Mouse (Mus musculus) neutrophil, adult 65 days (primary cell): Measurements from ENCODE around the gene Snx15. TPM values are rescaled to one million over a fixed set of nuclear protein-coding genes. Genes with fewer than 3 reads are reported as not detected.

Experiments
- total RNA-seq: library from RNA; stranded (reverse); gene quantifications from 2 replicates; pipeline ENCODE4 v1.2.4, GENCODE M21; 2023

Snx15 gene
- 14.9 and 15.0 TPM in 2 replicates for total RNA-seq

GRCm38 (mm10) chr19:6127760-6128341, at the start of gene Snx15:
Gene Snx15, minus strand, starts transcription at chr19:6128304.

GRCm38 (mm10) chr19:6141394-6141749, 13.3 kb upstream of the Snx15 start, which contains the start of gene Arl2:
Gene Arl2, minus strand, starts transcription at chr19:6141548.

GRCm38 (mm10) chr19:6140678-6141393, 12.7 kb upstream of the Snx15 start, which contains the start of gene Batf2:
Gene Batf2, plus strand, starts transcription at chr19:6140983.

GRCm38 (mm10) chr19:6117986-6118676, 10.0 kb downstream of the Snx15 start, which contains the start of gene Sac3d1:
Gene Sac3d1, minus strand, starts transcription at chr19:6118650.

GRCm38 (mm10) chr19:6105586-6105985, 22.5 kb downstream of the Snx15 start, which contains the start of gene Naaladl1:
Gene Naaladl1, plus strand, starts transcription at chr19:6105782.

GRCm38 (mm10) chr19:6094119-6094518, 34.0 kb downstream of the Snx15 start, which contains the start of gene AC131692.1:
Gene AC131692.1, plus strand, starts transcription at chr19:6094419.

GRCm38 (mm10) chr19:6084478-6085248, 43.4 kb downstream of the Snx15 start, which contains the start of the genes Zfpl1 and Cdca5:
Gene Zfpl1, minus strand, starts transcription at chr19:6084956.
Gene Cdca5, plus strand, starts transcription at chr19:6084983.

GRCm38 (mm10) chr19:6082156-6082555, 45.9 kb downstream of the Snx15 start, which contains the start of gene Gm28374:
Gene Gm28374, minus strand, starts transcription at chr19:6082256.

GRCm38 (mm10) chr19:6079983-6080480, 48.1 kb downstream of the Snx15 start, which contains the start of gene Tmem262:
Gene Tmem262, plus strand, starts transcription at chr19:6080033.

GRCm38 (mm10) chr19:6076564-6077393, 51.3 kb downstream of the Snx15 start, which contains the start of gene Vps51:
Gene Vps51, minus strand, starts transcription at chr19:6077231.

Other genes starting within 250 kb of the Snx15 start
- 1.3 and 3.5 TPM in 2 replicates for gene Tigd3, start 234.2 kb downstream of the Snx15 start, total RNA-seq
- 99.1 and 105 TPM in 2 replicates for gene Dpf2, start 215.3 kb downstream of the Snx15 start, total RNA-seq
- 8.3 and 10.1 TPM in 2 replicates for gene Cdc42ep2, start 203.5 kb downstream of the Snx15 start, total RNA-seq
- gene Pola2, start 164.1 kb downstream of the Snx15 start, total RNA-seq, result 24.1 and 28.7 TPM in 2 replicates
- 2.7 and 3.2 TPM in 2 replicates for gene Slc22a20, start 142.2 kb downstream of the Snx15 start, total RNA-seq
- 255 and 284 TPM in 2 replicates for gene Capn1, start 112.4 kb downstream of the Snx15 start, total RNA-seq
- 59.6 and 66.3 TPM in 2 replicates for gene Syvn1, start 81.7 kb downstream of the Snx15 start, total RNA-seq
- gene Mrpl49, start 70.5 kb downstream of the Snx15 start, total RNA-seq, result 12.9 and 14.9 TPM in 2 replicates
- gene Fau, start 70.5 kb downstream of the Snx15 start, total RNA-seq, result 1,270 and 1,374 TPM in 2 replicates
- 7.4 and 16.4 TPM in 2 replicates for gene Znhit2, start 67.1 kb downstream of the Snx15 start, total RNA-seq
- gene Tm7sf2, start 59.9 kb downstream of the Snx15 start, total RNA-seq, result 5.3 and 7.3 TPM in 2 replicates
- gene Vps51, start 51.1 kb downstream of the Snx15 start, total RNA-seq, result 64.1 and 87.5 TPM in 2 replicates
- not detected in 2 replicates for gene Tmem262, start 48.3 kb downstream of the Snx15 start, total RNA-seq
- gene Gm28374, start 46.0 kb downstream of the Snx15 start, total RNA-seq, result not detected in 2 replicates
- gene Zfpl1, start 43.3 kb downstream of the Snx15 start, total RNA-seq, result 43.5 and 45.7 TPM in 2 replicates
- 31.1 and 36.1 TPM in 2 replicates for gene Cdca5, start 43.3 kb downstream of the Snx15 start, total RNA-seq
- gene AC131692.1, start 33.9 kb downstream of the Snx15 start, total RNA-seq, result 1.8 and 2.3 TPM in 2 replicates
- 0.25 and 0.66 TPM in 2 replicates for gene Naaladl1, start 22.5 kb downstream of the Snx15 start, total RNA-seq
- 3.4 and 3.6 TPM in 2 replicates for gene Sac3d1, start 9.7 kb downstream of the Snx15 start, total RNA-seq
- gene Batf2, start 12.7 kb upstream of the Snx15 start, total RNA-seq, result not detected in 2 replicates
- 7.5 and 9.2 TPM in 2 replicates for gene Arl2, start 13.2 kb upstream of the Snx15 start, total RNA-seq
- not detected in 2 replicates for gene Majin, start 56.1 kb upstream of the Snx15 start, total RNA-seq
- gene Gpha2, start 98.1 kb upstream of the Snx15 start, total RNA-seq, result not detected in 2 replicates
- gene Ppp2r5b, start 107.6 kb upstream of the Snx15 start, total RNA-seq, result 10.7 and 12.1 TPM in 2 replicates
- 358 and 488 TPM in 2 replicates for gene Atg2a, start 113.4 kb upstream of the Snx15 start, total RNA-seq
- 324 and 384 TPM in 2 replicates for gene Ehd1, start 148.4 kb upstream of the Snx15 start, total RNA-seq
- 13.6 and 16.9 TPM in 2 replicates for gene Cdc42bpg, start 178.2 kb upstream of the Snx15 start, total RNA-seq
- gene Men1, start 206.7 kb upstream of the Snx15 start, total RNA-seq, result 15.3 and 16.6 TPM in 2 replicates
- 420 and 482 TPM in 2 replicates for gene Map4k2, start 212.8 kb upstream of the Snx15 start, total RNA-seq
- gene Sf1, start 235.4 kb upstream of the Snx15 start, total RNA-seq, result 533 and 628 TPM in 2 replicates